Mouse (Mus musculus) erythroblast, adult 5-6 weeks (primary cell): ENCODE results near the gene Ccnl2. TPM values are rescaled to one million over a fixed set of nuclear protein-coding genes. Genes with fewer than 3 reads are reported as not detected.

Experiments
- ATAC-seq: replicated peaks from 2 replicates; pipeline ENCODE4 v1.8.0; 2016; ENCODE audit warnings: moderate number of reproducible peaks, mild to moderate bottlenecking, moderate TSS enrichment, inconsistent platforms; ENCODE audit not compliant: poor library complexity, low FRiP score, severe bottlenecking
- total RNA-seq, 2 experiments: library from RNA; stranded (forward) in 1 of 2; stranded (reverse) in 1 of 2; fragments of 150-400 nt in 1 of 2; fragments of 200-764, 138-1000 nt in 1 of 2; gene quantifications; 2 replicates each; pipeline versions ENCODE4 v1.2.3 to v1.2.4; 2015 to 2017; ENCODE audit warnings: low replicate concordance in 2 of 2

The Ccnl2 gene
- total RNA-seq, 2 experiments from 2014 or later: 136 to 202 TPM

DNA sequence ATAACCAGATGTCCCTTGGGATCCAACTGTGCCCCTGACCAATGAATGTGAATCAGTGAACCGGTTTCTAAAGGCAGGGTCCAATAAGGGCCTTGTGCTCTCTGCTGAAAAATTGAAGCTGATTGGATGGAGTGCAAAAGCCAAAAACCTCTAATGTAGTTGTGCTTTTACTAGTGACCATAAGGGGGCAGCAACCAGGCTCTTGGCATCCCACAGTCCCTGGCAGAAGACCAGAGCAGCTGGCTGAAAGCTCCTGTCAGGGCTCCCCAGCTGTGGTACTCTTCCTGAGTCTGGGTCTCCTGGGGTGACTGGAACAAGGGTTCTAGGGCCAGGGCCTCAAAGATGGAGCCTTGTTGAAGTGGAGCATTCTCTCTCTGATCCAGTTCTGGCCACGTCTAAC lies 21.5 kb downstream of the Ccnl2 start:
- ATAC-seq: peak; percentile 65

- no peak for ATAC-seq
Observed at GRCm38 (mm10) chr4:155837404-155838010, 25.2 kb downstream of the Ccnl2 start.

GRCm38 (mm10) chr4:155838187-155839153 lies 26.2 kb downstream of the Ccnl2 start:
- ATAC-seq: no peak

GRCm38 (mm10) chr4:155839483-155839910 lies 27.2 kb downstream of the Ccnl2 start, which contains the start of gene Mxra8:
Gene Mxra8 (plus strand): TSS chr4:155839680.
- no peak for ATAC-seq

DNA sequence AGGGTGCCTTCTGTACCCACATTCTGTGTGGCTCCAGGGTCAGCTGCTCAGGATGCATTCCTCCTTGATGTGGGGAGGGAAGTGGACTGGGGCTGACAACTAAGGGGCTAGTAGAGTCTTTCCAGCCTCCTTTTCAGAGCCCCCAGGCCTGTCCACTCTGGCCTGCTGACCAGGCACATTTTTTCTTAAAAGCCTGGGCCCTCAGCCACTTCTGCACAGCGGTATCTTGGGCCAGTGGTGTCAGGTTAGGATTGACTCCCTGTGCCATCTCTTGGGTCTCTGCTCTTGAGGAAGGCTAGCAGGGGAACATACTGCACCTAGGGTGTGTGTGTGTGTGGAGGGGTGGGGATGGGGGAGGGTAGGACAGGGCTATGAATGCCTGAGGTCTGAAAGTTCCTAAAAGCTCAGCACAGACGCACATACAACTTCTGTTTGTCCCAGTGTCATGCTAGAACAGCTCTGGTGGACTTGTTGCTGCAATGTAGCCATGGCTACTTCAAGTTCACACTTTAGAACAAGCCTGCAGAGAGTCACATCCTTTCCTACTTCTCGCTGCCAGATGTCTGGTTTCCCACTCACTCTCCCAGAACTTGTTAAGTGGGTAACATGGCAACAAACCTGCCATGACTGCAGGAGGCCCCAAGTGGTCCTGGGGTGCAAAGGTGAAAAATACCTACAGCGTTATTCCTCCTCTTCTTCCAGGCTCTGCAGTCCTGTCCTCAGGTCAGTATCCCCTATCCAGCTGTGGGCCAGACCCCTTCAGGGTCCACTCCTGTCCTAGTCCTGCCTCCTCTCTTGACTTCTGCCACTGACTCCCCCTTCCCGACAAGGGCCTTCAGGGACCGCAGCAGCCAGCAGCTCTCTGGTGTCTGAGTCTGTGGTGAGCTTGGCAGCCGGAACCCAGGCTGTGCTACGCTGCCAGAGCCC lies 28.1 kb downstream of the Ccnl2 start:
- no peak for ATAC-seq

DNA sequence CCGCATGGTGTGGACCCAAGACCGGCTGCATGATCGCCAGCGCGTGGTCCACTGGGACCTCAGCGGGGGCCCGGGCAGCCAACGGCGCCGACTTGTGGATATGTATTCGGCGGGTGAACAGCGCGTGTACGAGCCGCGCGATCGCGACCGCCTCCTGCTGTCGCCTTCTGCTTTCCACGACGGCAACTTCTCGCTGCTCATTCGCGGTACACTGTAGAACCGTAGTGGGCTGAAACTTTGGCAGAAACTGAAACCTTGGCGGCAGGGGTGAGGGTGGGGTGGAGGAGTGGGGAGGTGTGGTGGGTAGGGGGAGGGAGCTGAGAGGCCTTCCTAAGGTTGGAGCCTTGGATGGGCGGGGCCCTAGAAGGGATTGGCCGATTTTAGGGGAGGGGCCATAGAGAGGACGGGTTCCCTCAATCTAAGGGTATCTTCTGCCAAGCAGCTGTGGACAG lies 28.7 kb downstream of the Ccnl2 start:
- peak; percentile 59; the same call in 1 of the 2 replicates for ATAC-seq

DNA sequence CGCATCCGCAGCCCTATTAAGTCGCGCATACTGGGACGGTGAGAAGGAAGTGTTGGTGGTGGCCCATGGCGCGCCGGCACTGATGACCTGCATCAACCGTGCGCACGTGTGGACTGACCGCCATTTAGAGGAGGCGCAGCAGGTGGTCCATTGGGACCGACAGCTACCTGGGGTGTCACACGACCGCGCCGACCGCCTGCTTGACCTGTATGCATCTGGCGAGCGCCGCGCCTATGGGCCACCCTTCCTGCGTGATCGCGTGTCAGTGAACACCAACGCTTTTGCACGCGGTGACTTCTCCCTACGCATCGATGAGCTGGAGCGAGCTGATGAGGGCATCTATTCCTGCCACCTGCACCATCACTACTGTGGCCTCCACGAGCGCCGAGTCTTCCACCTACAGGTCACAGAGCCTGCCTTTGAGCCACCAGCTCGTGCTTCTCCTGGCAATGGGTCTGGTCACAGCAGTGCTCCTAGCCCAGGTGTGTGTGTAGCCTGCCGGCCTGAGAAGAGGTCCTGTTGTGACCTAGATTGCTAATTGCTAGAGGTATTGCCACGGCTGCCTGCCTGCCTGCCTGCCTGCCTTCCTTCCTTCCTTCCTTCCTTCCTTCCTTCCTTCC lies 29.5 kb downstream of the Ccnl2 start:
- 0 out of 2 replicates have a peak, but pooled peaks have one; percentile 9 for ATAC-seq

DNA sequence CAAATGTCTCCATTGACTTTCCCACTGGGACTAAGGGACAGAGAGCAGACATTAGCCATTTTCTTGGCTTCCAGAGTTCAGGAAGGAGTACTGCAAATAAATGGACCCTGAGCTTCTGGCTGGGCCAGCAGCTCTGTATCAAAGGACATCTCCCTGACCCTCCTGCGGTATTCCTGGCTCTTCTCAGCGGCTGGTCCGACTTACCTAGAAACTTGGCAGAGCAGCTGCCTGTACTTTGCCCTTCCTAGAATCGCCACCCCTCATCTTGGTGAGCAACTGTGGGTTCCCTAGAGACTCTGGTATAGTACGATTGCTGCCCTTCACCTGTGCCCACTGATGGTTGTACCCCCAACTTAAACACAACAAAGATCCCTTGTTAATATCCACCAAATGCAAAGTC lies 30.9 kb downstream of the Ccnl2 start:
- no peak for ATAC-seq

GRCm38 (mm10) chr4:155846871-155847578 lies 34.7 kb downstream of the Ccnl2 start, which contains the start of gene Dvl1:
Gene Dvl1 (plus strand): TSS chr4:155847402.
- peak; percentile 81 for ATAC-seq

DNA sequence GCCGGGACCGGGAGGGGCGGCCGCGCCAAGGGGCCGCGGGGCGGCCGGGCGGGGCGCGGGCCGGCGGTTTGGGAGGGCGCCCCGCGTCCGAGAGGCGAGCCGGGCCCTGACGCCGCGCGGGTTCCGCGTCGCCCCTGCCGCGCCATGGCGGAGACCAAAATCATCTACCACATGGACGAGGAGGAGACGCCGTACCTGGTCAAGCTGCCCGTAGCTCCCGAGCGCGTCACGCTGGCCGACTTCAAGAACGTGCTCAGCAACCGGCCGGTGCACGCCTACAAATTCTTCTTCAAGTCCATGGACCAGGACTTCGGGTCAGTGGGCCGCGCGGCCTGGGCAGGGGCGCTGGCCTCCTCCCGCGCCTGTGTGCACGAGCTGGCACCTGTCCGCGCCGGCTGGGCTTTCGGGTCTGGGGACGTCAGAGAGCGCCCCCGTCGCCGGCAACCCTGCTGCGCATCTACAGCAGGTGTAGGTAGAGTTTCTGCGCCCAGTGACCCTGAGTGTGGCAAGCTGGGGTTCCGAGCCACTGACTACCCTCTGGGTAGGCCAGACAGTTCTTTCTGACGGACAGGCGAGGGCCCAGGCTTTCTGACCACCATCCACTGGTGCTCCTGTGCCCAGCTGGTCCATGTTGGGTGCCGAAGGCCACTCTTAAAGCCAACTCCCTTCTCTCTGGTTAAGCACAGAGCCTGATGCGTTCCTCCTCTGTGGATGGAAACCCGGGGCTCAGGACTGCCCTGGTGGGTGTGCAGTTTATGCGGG lies 35.5 kb downstream of the Ccnl2 start:
- peak; percentile 25 for ATAC-seq

GRCm38 (mm10) chr4:155848434-155849095 lies 36.3 kb downstream of the Ccnl2 start:
- no peak for ATAC-seq

- no peak for ATAC-seq
Observed at GRCm38 (mm10) chr4:155849391-155849790, 37.1 kb downstream of the Ccnl2 start.

DNA sequence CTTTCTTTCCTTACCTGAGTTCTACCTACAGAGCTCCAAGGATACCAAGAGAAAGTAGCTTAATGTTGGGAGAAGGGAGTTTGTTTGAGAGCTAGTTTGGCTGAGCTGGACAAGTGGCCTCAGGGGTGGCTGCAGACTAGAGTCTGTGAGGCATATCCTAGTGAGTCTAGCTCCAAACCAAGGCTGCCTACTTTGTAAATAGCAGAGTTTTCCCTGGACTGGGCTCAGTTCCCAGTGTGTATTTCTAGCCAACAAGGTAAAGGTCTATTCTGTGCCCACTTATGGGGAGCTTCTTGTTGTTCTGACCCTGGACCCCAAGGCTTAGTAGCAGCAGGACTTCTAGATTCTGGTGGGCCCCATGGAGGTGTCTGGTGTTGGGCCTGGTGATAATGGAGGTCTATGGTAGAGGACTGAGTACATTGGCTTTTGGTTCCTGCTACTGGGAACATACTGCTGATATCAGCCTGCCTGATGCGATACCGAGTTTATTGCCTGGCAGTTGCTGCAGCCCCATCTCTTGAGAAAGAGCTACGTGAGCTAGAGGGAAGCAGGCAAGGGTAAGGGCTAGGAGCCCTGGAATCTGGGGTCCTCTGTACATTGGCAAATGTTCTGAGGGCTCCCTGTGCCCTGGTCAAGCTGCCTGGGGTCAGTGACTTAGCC lies 37.6 kb downstream of the Ccnl2 start:
- ATAC-seq: no peak

GRCm38 (mm10) chr4:155851368-155851767 lies 39.1 kb downstream of the Ccnl2 start:
- ATAC-seq: no peak

GRCm38 (mm10) chr4:155851951-155852411 lies 39.7 kb downstream of the Ccnl2 start:
- no peak for ATAC-seq

DNA sequence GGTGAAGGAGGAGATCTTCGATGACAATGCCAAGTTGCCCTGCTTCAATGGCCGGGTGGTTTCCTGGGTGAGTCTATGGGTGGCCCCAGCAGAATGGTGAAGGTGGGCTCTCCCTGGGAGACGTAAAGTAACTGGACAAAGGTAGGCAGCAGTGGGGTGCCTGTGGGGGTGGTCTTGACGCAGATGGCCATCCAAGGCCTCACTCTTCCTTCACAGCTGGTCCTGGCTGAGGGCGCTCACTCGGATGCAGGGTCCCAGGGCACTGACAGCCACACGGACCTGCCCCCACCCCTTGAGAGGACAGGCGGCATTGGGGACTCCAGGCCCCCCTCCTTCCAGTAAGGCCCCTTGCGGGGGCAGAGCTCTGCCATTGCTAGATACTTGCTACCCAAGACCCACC lies 41.1 kb downstream of the Ccnl2 start:
- ATAC-seq: no peak

DNA sequence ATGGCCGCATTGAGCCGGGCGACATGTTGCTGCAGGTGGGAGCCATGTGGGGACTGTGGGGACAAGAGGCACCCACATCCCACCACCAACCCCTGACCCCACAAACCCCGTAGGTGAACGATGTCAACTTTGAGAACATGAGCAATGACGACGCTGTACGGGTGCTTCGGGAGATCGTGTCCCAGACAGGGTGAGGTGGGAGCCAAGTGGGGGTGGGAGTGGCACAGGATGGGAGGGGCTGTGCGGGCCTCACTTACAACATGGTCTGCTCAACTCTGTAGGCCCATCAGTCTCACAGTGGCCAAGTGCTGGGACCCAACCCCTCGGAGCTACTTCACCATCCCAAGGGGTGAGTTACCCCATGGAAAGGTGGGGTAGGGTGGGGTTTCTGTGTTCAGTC lies 42.7 kb downstream of the Ccnl2 start:
- no peak for ATAC-seq
